Mouse (Mus musculus): Measurements from ENCODE around the gene Bin2.

GRCm38 (mm10) chr15:100714470-100714869 is 45.1 kb upstream of the Bin2 start:
- TF ChIP-seq CTCF (IDR thresholded peaks at IDR 0.05; ENCODE audit: borderline replicate concordance, control insufficient read depth, extremely low read depth, insufficient read depth, low read length, poor library complexity) (no peak), POLR2A (IDR thresholded peaks at IDR 0.05; ENCODE audit: control insufficient read depth, extremely low read depth, insufficient read depth, low read length, poor library complexity) (no peak)

All from thymus, adult 2 months (tissue).